Mouse (Mus musculus) lung, adult 2 months (tissue): ENCODE measurements around the gene Plppr1. TPM values are rescaled to one million over a fixed set of nuclear protein-coding genes. Genes with fewer than 3 reads are reported as not detected.

ENCODE experiments used
- DNase-seq: peaks from one replicate; pipeline ENCODE4 v3.0.0; 2022
- H3K4me1 ChIP-seq: fragments of 200-500 bp; 2 replicates; pipeline ENCODE4 v1.6.1; 2011; ENCODE audit warnings: low read length; ENCODE audit not compliant: control insufficient read depth, insufficient read depth
- H3K4me3 ChIP-seq: fragments of 200-500 bp; replicated peaks from 2 replicates; pipeline ENCODE3; 2011; ENCODE audit warnings: low read depth, mild to moderate bottlenecking, control low read depth, low read length; ENCODE audit errors: extremely low read depth
- CTCF ChIP-seq: fragments of 200-500 bp; IDR thresholded peaks from 2 replicates; pipeline ENCODE4 v1.5.1; 2011; ENCODE audit warnings: mild to moderate bottlenecking, low read length, control low read depth; ENCODE audit not compliant: insufficient read depth
- POLR2A ChIP-seq: fragments of 200-500 bp; IDR thresholded peaks from 2 replicates; pipeline ENCODE4 v1.6.1; 2011; ENCODE audit warnings: low read depth, mild to moderate bottlenecking, control low read depth, low read length, borderline replicate concordance; ENCODE audit errors: extremely low read depth
- WGBS: fragments of 180-500 bp; shearing (Covaris S2); methylation state at CpG from one replicate; pipeline ENCODE4 v1.1.7; 2018; 5-methylcytosine and 5-hydroxymethylcytosine counted together
- polyA plus RNA-seq: library from polyadenylated mRNA; depleted of rRNA; stranded (reverse); fragments of >200 nt; gene quantifications from 2 replicates; pipeline ENCODE4 v1.2.3, GENCODE M21; 2012

Gene Plppr1
- polyA plus RNA-seq, 1 experiment: not detected

DNA sequence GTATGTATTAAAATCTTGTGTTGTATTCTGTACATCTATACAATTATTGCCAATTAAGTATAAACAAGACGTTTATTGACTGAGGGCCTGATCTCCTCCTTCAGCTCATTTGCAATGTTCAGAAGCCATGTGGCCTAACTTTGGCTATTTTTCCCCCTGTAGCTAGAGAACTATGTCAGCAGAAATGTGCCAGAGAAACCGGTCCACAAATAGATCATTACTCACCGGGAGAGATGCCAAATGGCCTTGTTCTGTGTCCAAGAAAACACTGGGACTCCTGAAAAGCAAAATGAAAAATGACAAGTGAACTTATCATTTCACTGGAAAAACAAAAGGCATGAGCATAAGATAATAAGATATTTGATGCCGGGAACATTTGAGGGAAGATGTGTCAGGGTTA is 13.8 kb downstream of the Plppr1 start:
- no peak overlapping the region for H3K4me3 ChIP-seq
- TF ChIP-seq CTCF: no peak
- TF ChIP-seq POLR2A: no peak
- no peaks in the 10 kb centered on the region for H3K4me1 ChIP-seq
- no peak for DNase-seq
- WGBS: 46% methylated on average over 4 of the region's 4 CpGs

DNA sequence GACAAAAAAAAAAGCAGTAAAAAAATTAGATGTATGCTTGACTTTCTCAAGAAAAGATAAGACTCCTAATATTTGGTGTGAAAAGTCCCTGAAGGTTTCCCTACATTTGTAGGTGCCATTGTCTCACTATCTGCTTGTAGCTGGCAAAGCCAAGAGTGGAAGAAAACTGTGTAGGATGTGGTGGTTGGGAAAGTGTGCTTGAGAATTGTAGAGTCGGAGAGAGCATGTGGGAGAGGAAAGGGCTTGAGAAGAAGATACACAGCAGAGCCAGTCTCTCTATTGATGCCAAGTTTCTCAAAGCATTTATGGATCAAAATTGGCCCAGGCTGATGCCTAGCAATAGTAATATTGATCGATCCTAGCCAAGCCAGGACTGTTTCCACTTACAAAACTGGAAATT is 16.8 kb downstream of the Plppr1 start:
- WGBS: 87% methylated on average over 2 of the region's 2 CpGs
- TF ChIP-seq CTCF: no peak
- TF ChIP-seq POLR2A: no peak
- DNase-seq: no peak
- Histone ChIP-seq H3K4me3 (no peak overlapping the region), H3K4me1 (no peaks in the 10 kb centered on the region)

DNA sequence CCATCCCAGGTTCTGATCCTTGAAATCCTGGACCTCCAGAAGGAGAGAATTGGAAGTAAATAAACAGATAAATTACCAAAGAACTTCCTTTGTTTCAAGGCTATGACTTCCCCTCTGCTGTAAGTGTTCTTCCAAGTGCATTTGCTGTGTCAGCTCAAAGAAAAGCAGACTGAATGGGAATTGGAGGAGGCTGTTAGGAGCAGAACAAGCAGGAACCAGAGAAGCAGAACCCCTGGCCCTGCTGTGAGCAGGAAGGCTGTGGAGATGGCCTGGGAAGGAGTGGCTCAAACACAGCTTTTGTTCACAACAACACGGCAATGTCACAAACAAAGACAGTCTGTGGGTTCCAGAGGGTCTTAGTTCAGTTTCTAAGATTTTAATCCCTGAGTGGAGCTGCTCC is 20.3 kb downstream of the Plppr1 start:
- no peak overlapping the region for H3K4me3 ChIP-seq
- no peak for DNase-seq
- no peaks in the 10 kb centered on the region for H3K4me1 ChIP-seq
- WGBS: 74% methylated on average over 1 of the region's 1 CpGs
- no peak for TF ChIP-seq CTCF
- no peak for TF ChIP-seq POLR2A

DNA sequence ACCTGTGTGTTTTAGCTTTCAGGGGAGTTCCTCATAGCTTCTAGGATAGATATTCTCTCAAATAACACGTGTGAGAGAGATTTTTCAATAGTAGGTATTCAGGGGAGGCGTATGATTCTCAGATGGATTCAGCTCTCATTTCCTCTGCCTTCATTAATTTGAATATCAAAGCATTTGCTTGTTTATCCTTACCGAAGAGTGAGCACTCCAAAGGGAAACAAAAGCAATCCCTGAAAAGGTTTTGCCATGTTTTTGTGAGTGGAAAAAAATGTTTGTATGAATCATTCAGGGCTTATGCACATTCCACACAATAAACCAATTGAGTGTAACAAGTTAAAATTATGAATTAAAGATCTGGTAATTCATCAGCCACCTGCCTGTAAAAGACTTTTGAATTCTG is 29.1 kb downstream of the Plppr1 start:
- Histone ChIP-seq H3K4me3 (no peak overlapping the region), H3K4me1 (no peaks in the 10 kb centered on the region)
- no peak for DNase-seq
- no peak for TF ChIP-seq POLR2A
- no peak for TF ChIP-seq CTCF
- WGBS: 42% methylated on average over 3 of the region's 3 CpGs

DNA sequence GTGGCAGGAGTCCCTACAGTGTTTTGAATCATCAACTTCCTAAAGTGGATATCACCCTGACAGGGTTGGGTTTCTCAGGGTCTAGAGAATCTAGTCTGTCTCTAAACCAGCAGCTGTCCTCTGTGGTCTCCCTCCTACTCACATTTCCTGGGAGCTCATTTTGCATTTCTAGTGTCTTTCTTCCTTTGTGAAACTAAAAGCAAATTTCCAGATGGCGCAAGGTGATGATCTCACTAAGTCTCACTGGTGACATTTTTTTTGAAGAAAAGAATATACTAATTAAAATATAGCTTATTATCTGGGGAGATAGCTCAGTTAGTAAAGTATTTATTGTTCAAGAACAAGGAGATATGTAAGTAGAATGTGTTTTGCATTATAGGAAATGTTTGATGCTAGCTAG is 31.4 kb downstream of the Plppr1 start:
- 90% methylated on average over 1 of the region's 1 CpGs for WGBS
- no peak overlapping the region for H3K4me3 ChIP-seq
- no peak for DNase-seq
- TF ChIP-seq POLR2A: no peak
- no peak for TF ChIP-seq CTCF
- H3K4me1 ChIP-seq: no peaks in the 10 kb centered on the region

DNA sequence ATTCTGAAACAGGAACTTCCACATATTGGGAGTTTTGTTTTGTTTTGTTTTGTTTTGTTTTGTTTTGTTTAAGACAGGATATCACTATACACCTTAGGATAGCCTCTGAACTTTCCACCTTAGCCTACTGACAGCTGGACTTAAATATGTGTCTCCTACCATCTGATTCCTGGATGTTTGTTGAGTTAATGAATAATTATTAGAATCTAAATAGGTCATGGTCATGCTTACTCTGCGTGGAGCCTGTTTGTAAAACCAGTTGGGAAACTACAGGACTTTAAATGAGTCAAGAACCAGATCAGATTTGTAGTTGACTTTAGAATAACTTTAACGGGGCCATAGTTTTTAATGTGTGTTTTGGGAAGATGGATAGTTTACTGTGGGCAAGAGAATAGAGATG is 40.4 kb downstream of the Plppr1 start:
- no peak for DNase-seq
- no peak for TF ChIP-seq CTCF
- TF ChIP-seq POLR2A: no peak
- Histone ChIP-seq H3K4me1 (no peaks in the 10 kb centered on the region), H3K4me3 (no peak overlapping the region)
- WGBS: 70% methylated on average over 2 of the region's 2 CpGs

DNA sequence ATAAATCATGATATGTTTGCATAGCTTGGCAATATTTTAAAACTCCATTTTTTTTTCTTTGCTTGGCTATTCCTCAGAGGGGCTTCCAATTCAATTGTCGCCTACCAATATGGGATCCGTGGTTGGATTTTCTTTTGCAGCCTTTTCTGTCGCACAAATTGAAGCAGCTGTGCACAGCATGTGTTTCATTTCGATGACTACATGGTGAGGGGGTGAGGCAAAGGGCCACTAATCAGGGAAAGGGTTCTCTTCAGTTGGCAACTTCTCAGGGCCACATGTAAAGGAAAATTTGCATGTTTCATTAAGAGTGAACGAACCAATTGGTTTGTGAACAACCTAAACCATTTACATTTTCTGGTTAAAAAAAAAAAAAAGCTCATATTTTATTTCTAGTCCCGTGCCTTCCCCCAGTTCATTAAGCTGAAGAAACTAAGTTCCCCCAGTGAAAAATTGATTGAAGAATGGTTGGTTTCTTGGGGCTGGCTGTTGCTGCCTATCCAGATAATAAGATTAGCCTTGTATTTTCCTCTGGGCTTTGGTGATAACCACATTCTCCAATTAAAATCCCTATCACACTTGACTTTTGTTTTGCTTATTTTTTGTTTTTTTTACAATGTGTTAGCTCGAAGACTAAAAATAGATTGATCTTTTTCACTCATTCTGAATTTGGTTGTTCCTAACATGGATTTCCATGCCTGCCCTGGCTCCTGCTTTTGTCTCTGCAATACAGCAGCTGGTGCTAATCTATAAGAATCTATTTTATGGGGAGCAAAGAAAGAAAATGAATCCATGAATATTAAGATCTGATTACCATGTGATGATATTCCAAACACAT is 43.1 kb downstream of the Plppr1 start:
- Histone ChIP-seq H3K4me3 (no peak overlapping the region), H3K4me1 (no peaks in the 10 kb centered on the region)
- no peak for DNase-seq
- TF ChIP-seq CTCF (no peak), POLR2A (no peak)
- WGBS: 63% methylated on average over 7 of the region's 7 CpGs

DNA sequence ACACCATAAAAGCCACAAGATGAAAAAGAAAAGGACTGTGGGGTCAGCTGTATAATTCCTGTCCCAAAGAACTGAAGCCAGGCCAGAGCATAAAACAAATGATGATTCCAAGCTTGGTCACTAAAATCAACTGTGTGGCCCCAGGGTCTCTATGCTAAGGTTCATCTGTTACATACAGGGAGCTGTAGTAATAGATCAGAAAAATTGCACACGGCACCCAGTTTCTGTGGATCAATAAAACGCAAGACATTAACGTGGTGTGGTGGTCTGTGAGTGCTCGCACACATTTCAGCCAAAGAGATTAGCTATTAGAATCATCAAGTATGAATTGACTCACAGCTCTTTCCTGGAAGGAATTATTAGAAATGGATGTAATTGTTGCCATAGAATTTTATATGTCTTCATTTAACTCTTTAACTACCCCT is 43.7 kb downstream of the Plppr1 start:
- 92% methylated on average over 4 of the region's 4 CpGs for WGBS
- Histone ChIP-seq H3K4me3 (no peak overlapping the region), H3K4me1 (no peaks in the 10 kb centered on the region)
- TF ChIP-seq CTCF (no peak), POLR2A (no peak)
- DNase-seq: no peak

DNA sequence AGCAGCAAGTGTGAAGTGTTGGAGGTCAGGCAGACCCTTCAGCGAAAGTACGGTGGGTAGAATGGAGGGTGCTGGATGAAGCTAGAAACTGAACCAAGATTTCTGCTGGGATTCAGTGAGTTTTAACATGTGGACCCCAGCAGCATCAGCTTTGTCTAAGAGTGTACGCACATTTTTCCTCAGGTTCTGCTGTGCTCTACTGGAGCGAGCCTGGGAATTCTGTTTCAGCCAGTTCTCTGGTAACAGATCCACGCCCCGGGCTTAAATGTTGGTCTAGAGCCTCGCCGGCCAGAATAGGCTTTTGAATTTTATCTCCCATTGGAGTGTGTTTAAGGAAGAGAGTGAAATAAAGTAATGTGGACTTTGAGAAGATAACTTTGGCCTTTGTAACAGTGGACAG is 45.8 kb downstream of the Plppr1 start:
- no peak for TF ChIP-seq CTCF
- no peak for DNase-seq
- no peak overlapping the region for H3K4me3 ChIP-seq
- H3K4me1 ChIP-seq: no peaks in the 10 kb centered on the region
- WGBS: 91% methylated on average over 8 of the region's 8 CpGs

DNA sequence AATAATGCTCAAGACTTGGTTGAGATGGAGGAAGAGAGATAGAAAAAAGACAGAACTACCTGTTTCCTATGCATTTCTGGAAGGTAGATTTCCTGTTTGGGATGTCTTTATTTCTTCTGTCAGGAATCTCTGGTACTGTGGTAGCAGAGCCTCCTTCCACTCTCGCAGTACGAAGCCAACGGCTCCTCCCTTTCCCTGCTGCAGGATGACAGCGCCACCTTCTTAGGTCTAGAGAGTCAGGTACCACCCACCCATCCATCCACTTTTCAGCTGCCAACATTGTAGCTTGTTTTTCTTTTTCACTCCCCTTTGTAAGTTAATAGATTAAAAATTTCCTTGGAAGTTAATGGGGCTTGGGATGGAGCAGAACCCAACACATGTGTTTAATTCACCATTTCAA is 48.8 kb downstream of the Plppr1 start:
- no peak for TF ChIP-seq CTCF
- 91% methylated on average over 4 of the region's 4 CpGs for WGBS
- no peak for DNase-seq
- H3K4me1 ChIP-seq: no peaks in the 10 kb centered on the region
- H3K4me3 ChIP-seq: no peak overlapping the region

DNA sequence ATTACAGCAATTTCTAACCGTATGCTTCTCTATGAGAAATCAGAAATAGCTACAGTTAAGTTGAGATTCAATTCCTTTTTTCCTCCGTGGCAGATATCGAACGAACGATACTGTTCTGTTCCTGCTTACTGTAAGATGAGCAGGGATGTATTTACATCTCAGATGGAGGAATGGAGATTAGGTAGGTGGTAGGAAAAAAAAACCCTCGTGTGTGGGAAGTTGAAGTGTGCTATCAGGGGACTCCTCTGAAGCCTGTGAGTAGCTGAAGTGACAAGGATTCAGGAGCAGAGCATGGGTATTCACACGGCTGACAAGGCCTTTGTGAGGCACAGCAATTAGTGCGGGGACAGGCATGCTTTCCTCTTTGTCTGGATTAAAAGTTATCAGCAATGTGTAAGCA is 49.3 kb downstream of the Plppr1 start:
- WGBS: 75% methylated on average over 8 of the region's 8 CpGs
- no peak for TF ChIP-seq CTCF
- TF ChIP-seq POLR2A: no peak
- no peak for DNase-seq
- Histone ChIP-seq H3K4me1 (no peaks in the 10 kb centered on the region), H3K4me3 (no peak overlapping the region)

DNA sequence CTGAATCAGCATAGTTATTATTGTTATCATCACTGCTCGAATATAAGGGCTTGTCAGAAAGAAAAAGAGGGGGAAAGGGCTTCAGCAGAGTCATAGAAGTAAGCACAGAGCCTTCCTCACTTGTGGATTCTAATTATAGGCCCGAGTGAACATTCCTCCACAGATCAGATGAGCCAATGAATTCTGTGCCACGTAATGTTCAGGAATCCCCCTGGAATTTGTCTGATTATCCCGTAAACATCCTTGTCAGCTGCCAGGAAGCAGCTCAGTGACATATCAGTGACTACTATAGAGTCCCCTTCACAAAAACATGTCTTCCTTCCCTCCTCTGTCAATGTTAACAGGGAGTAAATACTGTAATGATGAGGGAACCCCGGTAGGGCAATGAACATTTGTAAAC is 50.9 kb downstream of the Plppr1 start:
- Histone ChIP-seq H3K4me1 (no peaks in the 10 kb centered on the region), H3K4me3 (no peak overlapping the region)
- WGBS: 20% methylated on average over 5 of the region's 5 CpGs
- TF ChIP-seq POLR2A: no peak
- no peak for TF ChIP-seq CTCF
- no peak for DNase-seq
